Mouse (Mus musculus) frontal cortex, postnatal 10 days (tissue): ENCODE data around the gene Tmem59l.

Experiments used
- DNase-seq, 2 experiments: peaks; one replicate each; pipeline ENCODE4 v3.0.0; 2022; ENCODE audit warnings: low spot score in 2 of 2, mixed read lengths in 1 of 2

Tmem59l gene

GRCm38 (mm10) chr8:70460199-70460598 lies 27.0 kb downstream of the Tmem59l start:
- no peak for DNase-seq

GRCm38 (mm10) chr8:70459636-70460035 lies 27.5 kb downstream of the Tmem59l start:
- no peak for DNase-seq

GRCm38 (mm10) chr8:70458462-70458861 lies 28.7 kb downstream of the Tmem59l start:
- DNase-seq = no peak

- DNase-seq = no peak
Measured at GRCm38 (mm10) chr8:70457882-70458281, 29.3 kb downstream of the Tmem59l start.

- DNase-seq = no peak
Measured at GRCm38 (mm10) chr8:70456996-70457395, 30.2 kb downstream of the Tmem59l start.

- DNase-seq = no peak
Measured at GRCm38 (mm10) chr8:70453852-70454251, 33.3 kb downstream of the Tmem59l start.

- DNase-seq = no peak
Measured at GRCm38 (mm10) chr8:70452196-70452966, 34.8 kb downstream of the Tmem59l start.

- peak; percentile 57 to 63 for DNase-seq
Measured at GRCm38 (mm10) chr8:70447639-70448420, 39.3 kb downstream of the Tmem59l start.

- no peak for DNase-seq
Measured at GRCm38 (mm10) chr8:70445988-70446387, 41.2 kb downstream of the Tmem59l start.

- no peak for DNase-seq
Measured at GRCm38 (mm10) chr8:70443326-70443725, 43.8 kb downstream of the Tmem59l start.

- DNase-seq = no peak
Measured at GRCm38 (mm10) chr8:70441565-70441964, 45.6 kb downstream of the Tmem59l start.

GRCm38 (mm10) chr8:70440246-70440645 lies 46.9 kb downstream of the Tmem59l start:
- no peak for DNase-seq

GRCm38 (mm10) chr8:70439848-70440179 lies 47.3 kb downstream of the Tmem59l start:
- no peak for DNase-seq

- DNase-seq = peak; percentile 95 to 96
Measured at GRCm38 (mm10) chr8:70439055-70439847, 47.9 kb downstream of the Tmem59l start, which contains the start of gene Crtc1. Gene Crtc1, minus strand, starts transcription at chr8:70439579.

- DNase-seq = no peak
Measured at GRCm38 (mm10) chr8:70438423-70438822, 48.7 kb downstream of the Tmem59l start.

GRCm38 (mm10) chr8:70435156-70435555 lies 52.0 kb downstream of the Tmem59l start:
- no peak for DNase-seq
